Mouse (Mus musculus): Measurements from ENCODE around the gene Hnrnpa3.
A peak's percentile ranks its signal among the peaks of the same experiment; 100 is the strongest.
"Not testable (repeated sequence)": the region's sequence is repeated elsewhere in the genome, so short reads cannot be mapped to it uniquely, and the experiment has no call there.

Hnrnpa3 gene

GRCm38 (mm10) chr2:75637055-75637304, 22.1 kb upstream of the Hnrnpa3 start:
- DNase-seq (ENCODE audit: low spot score), result not testable (repeated sequence)

GRCm38 (mm10) chr2:75637361-75637760, 21.7 kb upstream of the Hnrnpa3 start:
- DNase-seq (ENCODE audit: low spot score), result no peak

- not testable (repeated sequence) for DNase-seq (ENCODE audit: low spot score)
Measured at GRCm38 (mm10) chr2:75637822-75638221, 21.2 kb upstream of the Hnrnpa3 start.

DNA sequence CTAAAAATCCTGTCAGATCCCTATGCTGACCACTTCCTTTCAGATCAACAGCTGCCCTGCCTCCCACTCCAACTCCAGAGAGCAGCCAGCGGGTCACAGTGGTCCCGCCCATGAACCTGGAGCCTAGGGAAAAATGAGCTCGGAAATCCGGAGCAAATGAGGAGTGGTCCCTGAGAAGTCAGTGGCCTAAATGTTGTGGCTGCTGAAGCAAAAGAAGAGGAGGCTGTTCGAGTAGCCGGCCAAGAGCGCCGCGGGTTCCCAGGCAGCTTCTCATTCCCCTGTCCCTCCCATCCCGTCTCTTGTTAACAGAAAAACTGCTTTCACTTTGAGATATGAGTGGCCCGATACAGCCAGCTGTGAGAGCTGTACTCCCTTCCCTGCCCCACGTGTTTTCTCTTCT, 19.5 kb upstream of the Hnrnpa3 start:
- DNase-seq (ENCODE audit: low spot score), result not testable (repeated sequence)

DNA sequence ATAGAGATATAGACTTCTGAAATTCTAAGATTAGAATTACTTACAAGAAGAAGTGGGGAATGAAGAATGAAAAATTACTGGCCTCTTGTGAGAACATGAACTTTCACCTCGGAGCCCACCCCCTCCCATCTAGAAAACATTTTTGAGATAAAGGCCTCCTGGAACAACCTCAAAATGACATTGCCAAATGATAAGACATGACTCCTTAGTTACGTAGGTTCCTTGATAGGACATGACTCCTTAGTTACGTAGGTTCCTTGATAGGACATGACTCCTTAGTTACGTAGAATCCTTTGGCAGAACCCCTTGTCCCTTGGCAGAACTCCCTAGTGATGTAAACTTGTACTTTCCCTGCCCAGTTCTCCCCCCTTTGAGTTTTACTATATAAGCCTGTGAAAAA, 16.7 kb upstream of the Hnrnpa3 start:
- DNase-seq (ENCODE audit: low spot score), result not testable (repeated sequence)

DNA sequence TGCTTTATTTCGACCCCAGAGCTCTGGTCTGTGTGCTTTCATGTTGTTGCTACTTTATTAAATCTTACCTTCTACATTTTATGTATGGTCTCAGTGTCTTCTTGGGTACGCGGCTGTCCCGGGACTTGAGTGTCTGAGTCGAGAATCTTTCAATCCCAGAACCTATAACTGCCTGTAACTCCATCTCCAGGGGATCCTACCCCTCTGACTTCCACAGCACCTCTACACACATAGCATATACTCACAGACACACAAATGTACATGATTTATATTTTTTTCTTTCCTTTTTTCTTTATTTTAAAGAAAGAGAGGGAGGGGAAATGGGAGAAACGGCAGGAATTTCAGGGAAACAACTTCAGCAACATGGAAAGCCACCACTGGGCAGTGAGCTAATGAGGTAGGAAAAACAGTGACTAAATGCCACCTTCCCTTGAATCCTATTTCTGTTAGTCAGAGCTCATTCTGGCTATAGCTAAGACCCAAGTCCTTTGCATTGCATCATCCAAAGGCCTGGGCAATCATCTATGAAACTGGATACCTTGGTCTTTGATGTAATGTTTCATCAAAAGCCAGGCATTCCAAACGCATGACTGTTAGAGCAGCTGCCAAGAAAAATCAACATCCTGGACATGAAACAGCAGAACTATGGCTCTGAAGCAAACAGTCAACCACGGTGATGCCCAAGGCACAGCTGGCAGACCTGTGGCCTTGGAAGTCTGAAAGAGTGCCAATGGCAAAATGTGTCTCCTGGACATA, 16.1 kb upstream of the Hnrnpa3 start:
- DNase-seq (ENCODE audit: low spot score), result peak; percentile 47

DNA sequence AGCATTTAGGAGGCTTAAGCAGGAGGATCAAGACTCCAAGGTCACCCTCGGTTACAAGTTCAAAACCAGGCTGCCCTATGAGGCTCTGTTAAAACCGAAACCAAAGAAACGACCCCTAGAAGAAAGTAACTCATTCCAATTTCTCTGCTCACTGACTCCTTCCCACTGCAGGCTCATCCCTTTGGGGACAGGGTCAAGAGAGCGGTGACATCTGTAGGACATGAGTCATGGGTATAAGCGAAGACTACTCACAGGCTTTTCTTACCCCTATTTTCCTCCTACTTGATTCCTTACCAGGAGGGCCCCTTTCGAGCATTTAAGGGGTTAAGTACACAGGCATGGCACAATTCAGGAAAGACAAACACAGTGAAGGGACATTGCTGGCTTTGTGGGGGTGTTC, 15.1 kb upstream of the Hnrnpa3 start:
- DNase-seq (ENCODE audit: low spot score), result no peak

- no peak for DNase-seq (ENCODE audit: low spot score)
Measured at GRCm38 (mm10) chr2:75645251-75645650, 13.8 kb upstream of the Hnrnpa3 start.

- DNase-seq (ENCODE audit: low spot score), result no peak
Measured at GRCm38 (mm10) chr2:75650437-75650836, 8.6 kb upstream of the Hnrnpa3 start.

DNA sequence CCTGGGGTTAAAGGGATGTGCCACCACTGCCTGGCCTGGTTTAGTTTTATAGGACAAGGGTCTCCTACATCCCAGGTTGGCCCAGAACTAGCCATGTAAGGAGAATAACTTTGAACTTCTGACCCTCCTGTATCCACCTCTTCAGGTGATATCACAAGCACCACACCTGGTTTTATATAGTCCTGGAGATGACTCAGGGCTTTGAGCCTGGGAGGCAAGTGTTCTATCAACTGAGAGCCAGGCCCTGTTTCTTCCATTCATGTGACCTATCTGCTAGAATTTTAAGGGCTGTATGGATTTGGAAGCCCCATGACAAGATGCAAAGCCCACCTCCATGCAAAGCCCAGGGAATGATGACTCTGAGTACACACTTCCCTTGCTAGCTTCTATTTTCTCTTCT, 5.9 kb upstream of the Hnrnpa3 start:
- DNase-seq (ENCODE audit: low spot score), result no peak

- DNase-seq (ENCODE audit: low spot score), result no peak
Measured at GRCm38 (mm10) chr2:75654679-75655078, 4.4 kb upstream of the Hnrnpa3 start.

- no peak for DNase-seq (ENCODE audit: low spot score)
Measured at GRCm38 (mm10) chr2:75656924-75657323, 2.1 kb upstream of the Hnrnpa3 start.

DNA sequence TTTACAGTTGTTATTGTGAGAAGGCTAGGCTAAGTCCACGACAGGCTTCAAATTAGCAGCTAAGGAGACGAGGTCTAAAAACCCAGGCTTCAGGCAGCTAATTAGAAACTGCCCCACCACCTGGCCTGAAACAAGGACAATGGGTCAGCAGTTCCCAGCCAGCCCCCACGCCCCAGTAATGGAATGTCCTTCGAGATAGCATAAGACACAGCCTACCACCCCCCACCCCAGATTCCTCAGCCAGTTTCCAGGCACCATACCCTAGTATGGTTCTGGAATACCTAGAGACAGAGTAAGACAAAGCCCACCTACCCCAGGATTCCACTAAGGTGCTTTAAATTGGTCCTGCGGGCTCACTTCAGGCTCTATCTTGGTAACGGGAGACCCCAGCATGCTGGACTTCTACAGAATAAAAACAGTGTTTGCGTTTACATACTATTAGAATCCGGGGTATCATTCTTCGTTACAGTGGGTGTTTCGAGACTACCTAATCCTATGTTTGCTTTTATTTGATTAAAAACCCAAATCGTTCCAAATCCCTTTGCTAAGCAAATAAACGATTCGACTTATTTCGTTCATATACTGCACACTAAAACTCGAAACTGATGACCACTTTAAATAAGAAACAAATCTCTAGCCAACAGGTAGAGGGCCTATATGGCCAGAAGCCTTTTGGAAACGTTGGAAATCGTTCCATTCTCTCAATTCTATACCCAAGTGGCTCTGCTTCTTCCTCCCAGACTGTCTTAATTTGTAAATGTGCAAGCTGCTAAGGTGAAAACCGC, 962 bp upstream of the Hnrnpa3 start:
- DNase-seq (ENCODE audit: low spot score), result peak; percentile 82

GRCm38 (mm10) chr2:75659629-75659960, 534 bp downstream of the Hnrnpa3 start:
- peak; percentile 89 for DNase-seq (ENCODE audit: low spot score)

DNA sequence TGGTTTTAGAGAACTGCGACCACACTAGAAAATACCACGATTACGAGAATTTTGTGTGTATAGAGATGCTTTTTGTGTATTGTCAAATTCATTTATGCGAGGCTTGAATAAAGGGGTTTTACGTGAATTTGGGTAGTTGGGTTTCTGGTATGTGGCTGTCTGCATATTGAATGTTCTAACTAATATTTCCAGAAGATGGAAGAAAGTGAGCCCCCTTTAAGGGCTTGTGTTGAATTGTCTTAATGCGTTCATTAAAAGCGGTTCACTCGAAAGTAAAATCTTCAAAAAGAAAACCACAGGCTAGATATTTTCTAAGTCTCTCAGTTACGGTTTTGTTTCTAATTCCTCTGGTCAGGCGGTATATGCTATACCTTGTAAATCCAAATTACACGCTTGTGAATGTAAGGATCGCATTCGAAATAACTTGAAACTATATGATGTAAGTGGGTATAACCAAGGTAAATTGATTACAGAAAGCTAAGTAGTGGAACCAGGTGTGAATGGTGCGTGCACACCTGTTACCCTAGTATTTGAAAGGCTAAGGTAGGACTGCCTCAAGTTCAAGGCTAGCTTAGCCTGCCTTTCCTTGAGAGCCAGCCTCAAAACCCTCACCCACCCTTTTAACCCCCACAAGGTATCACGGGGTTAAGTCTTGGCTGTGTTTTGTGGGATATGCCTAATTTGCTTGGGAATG, 1.3 kb downstream of the Hnrnpa3 start:
- DNase-seq (ENCODE audit: low spot score), result peak; percentile 39

- DNase-seq (ENCODE audit: low spot score), result no peak
Measured at GRCm38 (mm10) chr2:75661106-75661505, 2.0 kb downstream of the Hnrnpa3 start.

GRCm38 (mm10) chr2:75669491-75670445, 10.7 kb downstream of the Hnrnpa3 start:
- DNase-seq (ENCODE audit: low spot score), result peak; percentile 49

DNA sequence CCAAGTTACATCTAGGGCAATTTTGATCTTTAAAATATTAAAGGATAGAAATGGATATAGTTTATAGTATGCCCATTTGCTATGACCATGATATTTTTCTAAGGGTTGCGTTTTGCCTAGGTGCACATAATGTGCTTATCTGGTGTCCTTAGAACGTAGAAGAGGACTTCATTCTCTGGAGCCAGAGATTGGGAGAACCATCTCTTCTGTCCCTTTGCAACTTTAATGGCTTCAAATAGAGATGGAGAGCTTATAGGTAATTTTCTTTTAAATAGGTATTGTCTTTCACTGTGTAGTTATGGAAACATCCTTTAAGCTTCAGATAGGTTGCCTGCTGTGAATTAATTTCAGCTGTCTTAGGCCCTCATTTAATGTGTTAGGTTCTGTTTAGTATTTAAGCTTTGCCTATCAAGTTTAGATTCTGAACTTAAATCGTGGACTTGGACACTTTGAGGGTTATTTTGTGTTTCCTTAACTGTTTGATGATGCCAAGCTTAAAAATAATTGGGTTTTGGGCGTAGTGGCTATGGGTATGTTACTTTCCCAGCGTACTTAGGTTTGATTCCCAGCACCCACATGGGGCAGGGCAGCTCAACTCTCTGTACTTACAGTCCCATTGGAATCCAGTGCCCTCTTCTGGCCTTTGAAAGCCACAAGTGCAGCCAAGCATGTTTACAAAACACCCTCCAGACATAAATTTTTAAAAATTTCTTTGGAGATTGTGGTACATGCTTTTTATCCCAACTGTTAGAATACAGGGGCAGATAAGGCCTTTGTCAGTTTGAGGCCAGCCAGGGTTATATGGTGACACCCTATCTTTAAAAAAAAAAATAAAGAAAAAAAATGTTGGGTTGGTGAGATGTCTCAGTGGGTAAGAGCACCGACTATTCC, 11.6 kb downstream of the Hnrnpa3 start:
- DNase-seq (ENCODE audit: low spot score), result no peak

DNA sequence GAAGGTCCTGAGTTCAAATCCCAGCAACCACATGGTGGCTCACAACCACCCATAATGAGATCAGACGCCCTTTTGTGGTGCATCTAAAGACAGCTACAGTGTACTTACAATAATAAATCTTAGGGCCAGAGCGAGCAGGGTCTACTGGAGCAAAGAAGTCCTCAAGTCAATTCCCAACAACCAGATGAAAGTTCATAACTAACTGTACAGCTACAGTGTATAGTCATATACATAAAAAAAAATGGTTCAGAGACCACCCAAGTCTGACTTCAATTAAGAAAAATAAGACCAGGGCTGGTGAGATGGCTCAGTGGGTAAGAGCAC, 12.2 kb downstream of the Hnrnpa3 start:
- no peak for DNase-seq (ENCODE audit: low spot score)

DNA sequence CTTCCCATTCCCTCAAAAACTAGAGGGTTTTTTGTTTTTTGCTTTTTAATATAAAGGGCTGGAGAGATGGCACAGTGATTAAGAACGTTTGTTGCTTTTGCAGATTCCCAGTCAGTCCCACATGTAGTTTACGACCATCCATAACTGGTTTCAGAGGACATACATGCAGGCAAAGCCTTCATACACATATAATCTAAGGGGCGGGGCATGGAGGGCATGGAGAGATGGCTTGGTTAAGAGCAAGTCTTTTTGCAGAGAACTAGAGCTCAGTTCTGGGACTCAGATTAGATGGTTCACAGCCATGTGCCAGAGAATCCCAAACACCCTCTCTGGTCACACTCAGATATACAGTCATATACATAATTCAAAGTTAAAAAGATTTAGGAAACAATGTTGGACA, 13.5 kb downstream of the Hnrnpa3 start:
- no peak for DNase-seq (ENCODE audit: low spot score)

- DNase-seq (ENCODE audit: low spot score), result no peak
Measured at GRCm38 (mm10) chr2:75676567-75676966, 17.5 kb downstream of the Hnrnpa3 start.
